Mouse (Mus musculus) limb, embryonic 14.5 days (tissue): ENCODE measurements at regions not wholly inside any gene's neighbourhood (a gene's known extent, or its start where the extent isn't known, plus 50 kb on each side); places are given as distances from the start of the nearest gene placed in this dataset.

Experiments
- ATAC-seq: fragments of 200-750 bp; cut with Nextera tagmentation; 2 replicates; pipeline ENCODE4 v1.8.0; 2017; ENCODE audit warnings: low read depth, moderate number of reproducible peaks, moderate TSS enrichment; ENCODE audit not compliant: low FRiP score
- DNase-seq: peaks from one replicate; pipeline ENCODE4 v3.0.0-alpha.2; 2015; ENCODE audit warnings: low spot score
- H3K27ac ChIP-seq: fragments of 300-500 bp; sonication (generic); replicated peaks from 2 replicates; pipeline ENCODE4 v1.5.1; 2014; ENCODE audit warnings: low read depth, mild to moderate bottlenecking, low read length, moderate library complexity, mixed read lengths
- H3K27me3 ChIP-seq: fragments of 300-500 bp; sonication (generic); 2 replicates; pipeline ENCODE4 v1.6.1; 2014; ENCODE audit warnings: low read length, mixed read lengths; ENCODE audit not compliant: control insufficient read depth, insufficient read depth
- H3K36me3 ChIP-seq: fragments of 300-500 bp; sonication (generic); 2 replicates; pipeline ENCODE4 v1.6.1; 2014; ENCODE audit warnings: mild to moderate bottlenecking, low read length, moderate library complexity, mixed read lengths; ENCODE audit not compliant: control insufficient read depth, insufficient read depth
- H3K4me1 ChIP-seq: fragments of 300-500 bp; sonication (generic); 2 replicates; pipeline ENCODE4 v1.6.1; 2014; ENCODE audit warnings: antibody characterized with exemption, low read length, mixed read lengths; ENCODE audit not compliant: control insufficient read depth, insufficient read depth
- H3K4me2 ChIP-seq: fragments of 300-500 bp; sonication (generic); replicated peaks from 2 replicates; pipeline ENCODE4 v1.6.1; 2014; ENCODE audit warnings: low read depth, mild to moderate bottlenecking, low read length, moderate library complexity; ENCODE audit not compliant: severe bottlenecking
- H3K4me3 ChIP-seq: fragments of 300-500 bp; sonication (generic); replicated peaks from 2 replicates; pipeline ENCODE4 v1.5.1; 2014; ENCODE audit warnings: low read length
- H3K9ac ChIP-seq: fragments of 300-500 bp; sonication (generic); 2 replicates; pipeline ENCODE4 v1.6.1; 2014; ENCODE audit warnings: mild to moderate bottlenecking, low read depth, low read length, moderate library complexity; ENCODE audit not compliant: severe bottlenecking
- H3K9me3 ChIP-seq: fragments of 300-500 bp; sonication (generic); 2 replicates; pipeline ENCODE4 v1.6.1; 2016; ENCODE audit warnings: low read length; ENCODE audit not compliant: control insufficient read depth
- POLR2A ChIP-seq: fragments of 200-500 bp; IDR thresholded peaks from 2 replicates; pipeline ENCODE4 v1.8.0; 2012; ENCODE audit warnings: inconsistent platforms, mild to moderate bottlenecking, moderate library complexity, borderline replicate concordance; ENCODE audit not compliant: insufficient read depth, insufficient read length; ENCODE audit errors: extremely low read depth
- WGBS: fragments of 180-500 bp; shearing (Covaris S2); extraction: QIAGEN DNeasy Blood & Tissue Kit; methylation state at CpG from one replicate; pipeline ENCODE4 v1.1.7; 2014; 5-methylcytosine and 5-hydroxymethylcytosine counted together

DNA sequence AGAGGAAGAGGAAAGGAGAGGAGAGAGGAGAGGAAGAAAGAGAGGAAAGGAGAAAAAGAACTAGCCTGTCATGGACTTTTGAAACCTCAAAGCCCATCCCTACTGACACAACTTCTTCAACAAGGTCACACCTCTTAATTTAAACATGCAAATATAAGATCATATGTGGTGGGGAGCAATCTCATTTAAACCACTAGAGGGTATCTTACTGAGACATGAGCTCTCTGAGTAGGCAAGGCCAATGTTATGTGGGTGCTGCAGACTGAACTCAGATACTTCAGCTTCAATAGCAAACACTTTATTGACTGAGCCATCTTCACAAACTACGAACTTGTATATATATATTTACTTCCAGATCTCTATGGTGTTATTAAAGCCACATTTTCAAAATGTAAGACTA, 156.9 kb downstream of the Mex3b start:
- Histone ChIP-seq H3K27me3 (no peaks in the 10 kb centered on the region), H3K36me3 (no peaks in the 10 kb centered on the region), H3K9me3 (no peaks in the 10 kb centered on the region), H3K4me3 (no peak overlapping the region), H3K9ac (no peak overlapping the region), H3K4me1 (no peaks in the 10 kb centered on the region), H3K27ac (no peak overlapping the region), H3K4me2 (no peak overlapping the region)
- 90% methylated on average over 1 of the region's 1 CpGs for WGBS
- DNase-seq (no peak), ATAC-seq (no peak)
- TF ChIP-seq POLR2A, result no peak

DNA sequence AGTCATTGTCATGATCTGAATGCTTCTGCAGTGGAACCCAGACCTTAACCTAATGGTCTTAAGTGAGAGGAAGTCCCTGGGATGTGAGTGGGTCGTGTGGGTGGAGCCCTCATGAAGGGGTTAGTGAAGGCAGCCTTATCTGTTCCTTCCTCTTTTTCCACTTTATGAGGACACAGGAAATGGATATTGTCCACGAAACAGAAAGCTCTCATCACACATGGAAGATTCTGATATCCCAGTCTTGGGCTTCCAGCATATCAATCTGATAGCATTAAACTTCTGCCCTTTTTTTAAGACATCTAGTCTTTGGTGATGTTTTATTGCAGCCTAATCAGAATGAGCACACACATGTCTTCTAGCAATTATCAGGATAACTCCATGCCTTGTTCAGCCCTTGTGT, 164.0 kb downstream of the Mex3b start:
- H3K4me3 ChIP-seq, result no peak overlapping the region
- no peak overlapping the region for H3K9ac ChIP-seq
- WGBS, result 70% methylated on average over 2 of the region's 2 CpGs
- H3K4me1 ChIP-seq, result peaks cover 4% of the 10 kb centered on the region; the same call in 1 of the 2 replicates
- ATAC-seq, result no peak
- H3K27me3 ChIP-seq, result no peaks in the 10 kb centered on the region
- H3K9me3 ChIP-seq, result no peaks in the 10 kb centered on the region
- TF ChIP-seq POLR2A, result no peak
- H3K27ac ChIP-seq, result no peak overlapping the region
- H3K4me2 ChIP-seq, result no peak overlapping the region
- DNase-seq, result no peak
- H3K36me3 ChIP-seq, result no peaks in the 10 kb centered on the region

GRCm38 (mm10) chr7:83032025-83032424, 164.9 kb downstream of the Mex3b start:
- Histone ChIP-seq H3K4me3 (no peak overlapping the region), H3K9ac (no peak overlapping the region), H3K4me2 (no peak overlapping the region), H3K27ac (peak overlapping the region; percentile 26; the same call in 1 of the 2 replicates), H3K36me3 (no peaks in the 10 kb centered on the region), H3K9me3 (no peaks in the 10 kb centered on the region), H3K4me1 (peaks cover 8% of the 10 kb centered on the region), H3K27me3 (no peaks in the 10 kb centered on the region)
- 90% methylated on average over 1 of the region's 1 CpGs for WGBS
- ATAC-seq, result peak; percentile 81
- TF ChIP-seq POLR2A, result no peak
- peak; percentile 75 for DNase-seq

DNA sequence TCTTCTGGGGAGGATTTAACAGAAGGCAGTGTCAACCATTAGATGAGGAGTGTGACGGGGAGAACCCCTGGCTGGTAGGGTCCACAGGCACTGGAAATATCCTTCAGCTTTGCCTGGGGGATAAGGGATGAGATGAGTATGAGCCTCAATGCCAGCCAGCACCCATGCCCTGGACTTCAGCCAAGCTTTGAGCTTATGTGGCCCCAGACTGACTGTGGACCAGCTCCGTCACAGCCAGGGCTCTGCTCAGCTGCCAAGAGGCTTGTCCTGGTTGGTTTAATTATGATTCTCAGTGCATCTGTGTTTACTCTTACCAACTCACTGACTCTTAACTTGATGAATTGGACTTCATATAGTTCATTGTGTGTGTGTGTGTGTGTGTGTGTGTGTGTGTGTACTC, 165.8 kb downstream of the Mex3b start:
- H3K9ac ChIP-seq, result no peak overlapping the region
- peak; percentile 22 for DNase-seq
- H3K4me3 ChIP-seq, result no peak overlapping the region
- TF ChIP-seq POLR2A, result no peak
- no peak for ATAC-seq
- no peak overlapping the region for H3K27ac ChIP-seq
- 73% methylated on average over 2 of the region's 2 CpGs for WGBS
- H3K27me3 ChIP-seq, result no peaks in the 10 kb centered on the region
- peaks cover 12% of the 10 kb centered on the region for H3K4me1 ChIP-seq
- H3K9me3 ChIP-seq, result no peaks in the 10 kb centered on the region
- no peaks in the 10 kb centered on the region for H3K36me3 ChIP-seq
- no peak overlapping the region for H3K4me2 ChIP-seq

GRCm38 (mm10) chr7:83035190-83035589, 168.1 kb downstream of the Mex3b start:
- 85% methylated on average over 3 of the region's 3 CpGs for WGBS
- H3K4me3 ChIP-seq, result no peak overlapping the region
- no peak for TF ChIP-seq POLR2A
- ATAC-seq, result no peak
- no peaks in the 10 kb centered on the region for H3K27me3 ChIP-seq
- H3K9ac ChIP-seq, result no peak overlapping the region
- no peaks in the 10 kb centered on the region for H3K36me3 ChIP-seq
- DNase-seq, result no peak
- H3K4me2 ChIP-seq, result no peak overlapping the region
- no peaks in the 10 kb centered on the region for H3K9me3 ChIP-seq
- peaks cover 12% of the 10 kb centered on the region for H3K4me1 ChIP-seq
- no peak overlapping the region for H3K27ac ChIP-seq

DNA sequence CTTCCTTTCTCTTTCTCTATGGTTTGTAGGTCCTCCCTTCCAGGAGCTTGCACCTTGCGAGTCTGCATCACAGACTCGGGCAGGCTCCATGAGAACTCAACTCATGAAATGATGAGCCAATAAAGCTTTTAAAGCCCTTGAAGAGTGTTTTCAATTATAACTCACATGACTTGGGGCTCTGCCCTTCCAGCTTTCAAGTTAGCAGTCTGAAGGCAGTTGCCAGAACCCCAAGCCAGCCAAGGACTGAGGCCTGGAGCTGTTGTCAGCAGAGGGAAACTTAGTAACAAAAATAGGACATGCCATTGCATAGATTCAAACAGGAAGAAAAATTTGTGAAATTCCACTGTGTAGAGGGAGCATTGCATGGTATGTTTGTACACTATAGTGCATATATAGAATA, 169.3 kb downstream of the Mex3b start:
- DNase-seq (peak; percentile 80), ATAC-seq (no peak; the same call in 1 of the 2 replicates)
- H3K4me2 ChIP-seq, result no peak overlapping the region
- no peak overlapping the region for H3K4me3 ChIP-seq
- H3K36me3 ChIP-seq, result no peaks in the 10 kb centered on the region
- no peak for TF ChIP-seq POLR2A
- no peaks in the 10 kb centered on the region for H3K9me3 ChIP-seq
- no peak overlapping the region for H3K9ac ChIP-seq
- H3K27me3 ChIP-seq, result no peaks in the 10 kb centered on the region
- 19% methylated on average over 2 of the region's 2 CpGs for WGBS
- H3K4me1 ChIP-seq, result peaks cover 12% of the 10 kb centered on the region
- no peak overlapping the region for H3K27ac ChIP-seq
